Comparison of ENCODE assay signal across 12 mouse cellular contexts in genomic region chr7:96833012-96833411, GRCm38 (mm10).
DNase-seq lines count a peak whose midpoint lies in the region; ATAC-seq and TF ChIP-seq lines count a peak whose summit lies in the region.
"Had no signal": no experiment of that assay in that cellular context is flagged by ENCODE, and none has a peak within 500 bp of the region (broad histone marks: within the 10 kb centered on the region; RNA-seq: fewer than 3 reads in every experiment).

No protein-coding gene starts in this region.

- peaks cover 6% of the 10 kb centered on the region for H3K36me3 ChIP-seq in lung, embryonic 14.5 days (ENCODE audit: insufficient read depth)
- H3K36me3 ChIP-seq in forebrain, embryonic 15.5 days: peaks cover 6% of the 10 kb centered on the region
- H3K36me3 ChIP-seq in neural tube, embryonic 13.5 days: peaks cover 7% of the 10 kb centered on the region

- H3K4me1 ChIP-seq in lung, embryonic 14.5 days (ENCODE audit: insufficient read depth): 0 out of 2 replicates have a peak, but pooled peaks cover 10% of the 10 kb centered on the region
- H3K4me1 ChIP-seq in cortical plate, adult 2 months (ENCODE audit: control insufficient read depth, insufficient read depth, low read length): peaks cover 8% of the 10 kb centered on the region
- peaks cover 56% of the 10 kb centered on the region for H3K4me1 ChIP-seq in forebrain, embryonic 15.5 days
- H3K4me1 ChIP-seq in neural tube, embryonic 13.5 days (replicated peaks): peaks cover 43% of the 10 kb centered on the region

- no peak for TF ChIP-seq CTCF in lung, embryonic 14.5 days (IDR thresholded peaks at IDR 0.05; ENCODE audit: low read depth)
- TF ChIP-seq CTCF in cortical plate, adult 2 months (IDR thresholded peaks at IDR 0.05; ENCODE audit: extremely low read depth, insufficient read depth, low read length): no peak

- 46% methylated on average over 3 of the region's 3 CpGs for WGBS in lung, embryonic 14.5 days
- WGBS in forebrain, embryonic 15.5 days: 16% methylated on average over 3 of the region's 3 CpGs
- WGBS in neural tube, embryonic 13.5 days: 28% methylated on average over 3 of the region's 3 CpGs

- no peak overlapping the region for H3K9ac ChIP-seq in lung, embryonic 14.5 days
- H3K9ac ChIP-seq in forebrain, embryonic 15.5 days (replicated peaks): no peak overlapping the region
- no peak overlapping the region for H3K9ac ChIP-seq in neural tube, embryonic 13.5 days
- H3K9ac ChIP-seq: limb, embryonic 12.5 days; lung, embryonic 15.5 days had no signal

- peak; percentile 4 for DNase-seq in lung, embryonic 14.5 days
- DNase-seq in lung, adult 18-20 months: no peak
- DNase-seq in ovary, postnatal 36 days (ENCODE audit: low spot score): no peak
- no peak for DNase-seq in cerebellum, postnatal 36 days
- no peak for DNase-seq in layer of hippocampus, adult 9-10 months (ENCODE audit: low spot score)
- DNase-seq: right cerebral cortex, postnatal 25 days had no signal

- H3K27ac ChIP-seq in lung, embryonic 14.5 days (ENCODE audit: low read depth): no peak overlapping the region
- peak overlapping the region; percentile 82; the same call in 1 of the 2 replicates for H3K27ac ChIP-seq in cortical plate, adult 2 months (ENCODE audit: insufficient read depth, low read length)
- H3K27ac ChIP-seq in forebrain, embryonic 15.5 days (replicated peaks): peak overlapping the region; percentile 83
- H3K27ac ChIP-seq in neural tube, embryonic 13.5 days (replicated peaks): peak overlapping the region; percentile 66
- H3K27ac ChIP-seq: limb, embryonic 12.5 days; lung, embryonic 15.5 days had no signal

- H3K27me3 ChIP-seq in lung, embryonic 14.5 days (ENCODE audit: insufficient read depth, low read length): no peaks in the 10 kb centered on the region
- H3K27me3 ChIP-seq in forebrain, embryonic 15.5 days: no peaks in the 10 kb centered on the region
- no peaks in the 10 kb centered on the region for H3K27me3 ChIP-seq in neural tube, embryonic 13.5 days
- H3K27me3 ChIP-seq: limb, embryonic 12.5 days; lung, embryonic 15.5 days had no signal

- peak; percentile 22; the same call in 1 of the 2 replicates for ATAC-seq in lung, embryonic 14.5 days (ENCODE audit: insufficient read depth)
- peak; percentile 55 for ATAC-seq in forebrain, embryonic 15.5 days (replicated peaks)
- no peak for ATAC-seq in neural tube, embryonic 13.5 days (ENCODE audit: low read depth)
- ATAC-seq: inflammation-experienced regulatory T-cells, adult 6 months had no signal

- no peak overlapping the region for H3K4me3 ChIP-seq in lung, embryonic 14.5 days (ENCODE audit: low read depth, low read length)
- no peak overlapping the region for H3K4me3 ChIP-seq in cortical plate, adult 2 months (ENCODE audit: insufficient read depth, low read length)
- no peak overlapping the region for H3K4me3 ChIP-seq in forebrain, embryonic 15.5 days
- no peak overlapping the region for H3K4me3 ChIP-seq in neural tube, embryonic 13.5 days
- H3K4me3 ChIP-seq: limb, embryonic 12.5 days; lung, embryonic 15.5 days had no signal

- H3K4me2 ChIP-seq in lung, embryonic 14.5 days: no peak overlapping the region
- no peak overlapping the region for H3K4me2 ChIP-seq in forebrain, embryonic 15.5 days (replicated peaks)
- no peak overlapping the region for H3K4me2 ChIP-seq in neural tube, embryonic 13.5 days
- H3K4me2 ChIP-seq: limb, embryonic 12.5 days; lung, embryonic 15.5 days had no signal

- no peak for TF ChIP-seq POLR2A in cortical plate, adult 2 months (IDR thresholded peaks at IDR 0.05; ENCODE audit: extremely low read depth, insufficient read depth, low read length)

- no peaks in the 10 kb centered on the region for H3K9me3 ChIP-seq in lung, embryonic 14.5 days (ENCODE audit: low read depth, low read length)
- H3K9me3 ChIP-seq in forebrain, embryonic 15.5 days: no peaks in the 10 kb centered on the region
- H3K9me3 ChIP-seq in neural tube, embryonic 13.5 days: no peaks in the 10 kb centered on the region
- H3K9me3 ChIP-seq: limb, embryonic 12.5 days; lung, embryonic 15.5 days had no signal
